Mouse (Mus musculus): ENCODE data around the gene Banp. TPM values are rescaled to one million over a fixed set of nuclear protein-coding genes. Genes with fewer than 3 reads are reported as not detected.

Gene Banp
- total RNA-seq (2021): 10 to 100 TPM; 30.4 to 35.6 TPM
- long read RNA-seq, experiment 1, full-length matches to known transcripts: 6 of 28 reads
- long read RNA-seq, experiment 1, partial matches to known transcripts: 2 of 28 reads
- long read RNA-seq, experiment 1, other reads (novel, unspliced or antisense): 20 of 28 reads
- long read RNA-seq, experiment 2, full-length matches to known transcripts: 8 of 22 reads
- long read RNA-seq, experiment 2, partial matches to known transcripts: 3 of 22 reads
- long read RNA-seq, experiment 2, other reads (novel, unspliced or antisense): 11 of 22 reads

DNA sequence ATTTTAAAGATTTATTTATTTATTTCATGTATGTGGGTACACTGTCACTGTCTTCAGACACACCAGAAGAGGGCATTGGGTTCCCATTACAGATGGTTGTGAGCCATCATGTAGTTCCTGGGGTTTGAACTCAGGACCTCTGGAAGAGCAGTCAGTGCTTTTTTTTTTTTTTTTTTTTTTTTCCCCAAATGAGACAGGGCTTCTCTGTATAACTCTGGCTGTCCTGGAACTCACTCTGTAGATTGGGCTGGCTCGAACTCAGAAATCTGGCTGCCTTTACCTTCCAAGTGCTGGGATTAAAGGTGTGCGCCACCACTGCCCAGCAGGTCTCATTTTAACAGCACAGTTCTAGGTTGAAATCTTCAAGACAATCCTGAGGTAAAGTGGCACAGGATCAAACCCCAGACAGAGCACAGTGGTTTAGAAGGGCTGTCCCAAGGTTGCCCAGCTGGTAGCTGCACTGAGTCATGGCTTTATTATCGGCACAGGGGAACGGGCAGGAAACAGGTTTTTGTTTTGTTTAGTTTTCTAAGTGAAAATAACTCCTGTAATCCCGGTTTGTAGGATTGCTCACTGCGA, at the start of gene Banp:
Banp (plus strand) TSS at position 529 of the 579 bp plus-strand sequence.
- peak in 1 of 2 experiments; percentile 40 for DNase-seq

DNA sequence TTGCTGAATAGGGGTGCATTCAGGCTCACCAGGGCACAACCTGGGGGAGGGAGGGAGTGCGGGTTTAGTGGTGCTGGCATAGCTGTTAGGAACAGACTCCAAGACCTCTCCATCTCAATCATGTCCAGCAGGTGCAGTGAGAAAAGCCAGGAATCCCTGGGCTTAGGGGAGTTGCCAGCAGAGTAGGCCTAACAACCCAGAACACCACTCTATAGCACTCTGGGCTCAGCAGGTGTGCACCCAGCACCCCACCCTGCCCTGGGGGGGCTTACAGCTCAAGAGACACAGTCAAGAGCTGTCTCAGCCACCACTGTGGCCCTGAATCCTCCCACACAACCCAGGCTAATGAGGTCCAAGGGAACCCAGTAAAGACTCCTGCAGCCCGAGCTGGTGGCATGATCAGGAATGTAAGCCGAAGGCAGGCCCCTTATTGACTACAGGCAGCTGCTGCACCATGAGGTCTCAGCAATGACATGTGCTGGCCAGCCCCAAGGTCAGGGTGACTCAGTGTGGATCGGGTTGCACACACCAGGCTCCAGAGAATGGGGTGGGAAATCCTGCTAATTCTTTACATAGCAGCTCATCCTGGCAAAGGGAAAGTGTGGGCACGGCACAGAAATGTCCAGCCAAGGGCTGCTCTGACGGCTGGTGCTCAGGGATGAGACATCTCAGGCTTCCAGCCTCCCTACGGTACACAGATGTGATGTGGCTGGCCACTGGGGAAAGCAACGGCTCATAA, 47.9 kb upstream of the Banp start:
- no peak for DNase-seq

DNA sequence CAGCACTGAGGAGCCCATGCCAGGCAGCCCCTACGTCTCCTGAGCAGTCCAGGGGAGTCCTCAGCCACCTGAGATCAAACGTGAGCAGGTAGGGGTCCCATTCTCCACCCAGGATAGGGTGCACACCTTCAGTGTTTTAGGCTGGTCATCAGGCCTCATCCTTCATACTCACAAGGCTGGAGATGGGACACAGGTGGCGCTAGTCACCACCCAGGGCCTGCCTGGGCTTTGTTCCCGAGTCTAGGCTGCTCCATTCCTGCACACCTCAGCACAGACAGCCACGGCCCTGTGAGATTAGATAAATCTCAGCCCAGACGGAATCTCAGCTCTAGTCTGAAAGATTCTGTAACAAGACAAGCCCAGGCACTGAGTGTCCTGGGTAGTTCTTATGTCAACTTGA, 45.6 kb upstream of the Banp start:
- no peak for DNase-seq

DNA sequence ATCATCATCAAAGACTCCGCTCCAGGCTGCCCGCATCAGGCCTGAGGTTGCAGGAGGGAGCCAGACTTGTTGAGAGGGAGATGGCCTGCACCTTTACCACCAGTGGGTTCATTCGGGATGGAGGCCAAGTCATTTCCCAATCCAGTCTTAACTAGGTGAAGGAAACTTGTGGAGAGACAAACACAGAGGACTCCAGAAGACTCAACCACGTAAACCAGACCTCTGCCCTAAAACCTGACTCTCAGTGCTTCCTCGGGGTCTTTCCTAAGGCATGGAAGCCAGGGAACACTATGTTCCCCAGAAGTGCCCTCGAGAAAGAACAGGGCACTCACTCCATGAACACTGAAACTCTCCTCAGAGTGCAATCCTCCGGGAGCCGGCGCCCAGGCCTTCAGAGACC, 44.6 kb upstream of the Banp start:
- no peak for DNase-seq

DNA sequence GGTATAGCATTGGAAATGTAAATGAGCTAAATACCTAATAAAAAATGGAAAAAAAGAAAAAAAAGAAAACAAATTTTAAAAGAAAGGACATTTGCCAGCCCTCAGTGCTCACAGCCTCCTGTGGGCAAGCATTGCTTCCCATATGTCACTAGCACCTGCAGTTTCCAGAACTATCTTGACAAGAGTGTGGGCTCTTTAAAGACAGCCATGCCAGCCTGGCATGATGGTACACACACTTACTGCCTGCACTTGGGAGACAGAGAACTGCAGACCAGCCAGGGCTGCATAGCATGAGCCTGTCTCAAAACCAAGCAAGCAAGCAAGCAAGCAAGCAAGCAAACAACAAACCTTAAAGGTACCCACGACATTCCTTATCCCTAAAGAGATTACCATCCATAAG, 44.1 kb upstream of the Banp start:
- DNase-seq: no peak

DNA sequence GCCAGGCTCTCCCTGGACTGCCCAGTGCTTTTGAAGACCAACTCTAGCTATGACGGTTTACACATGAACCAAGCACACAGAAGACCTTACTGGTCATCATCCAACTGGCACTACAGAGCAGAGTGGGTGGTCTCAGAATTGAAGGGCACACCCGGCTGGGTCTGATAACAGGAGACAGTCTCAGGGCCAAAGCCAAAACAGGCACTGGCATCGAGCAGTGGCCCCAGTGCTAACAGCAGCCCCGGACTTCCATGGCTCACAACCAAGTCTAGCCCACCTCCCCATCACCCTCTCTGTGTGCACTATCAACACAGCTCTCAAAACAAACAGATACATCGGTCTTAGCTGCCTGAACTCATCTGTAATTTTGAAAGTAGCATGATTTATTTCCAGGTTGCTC, 43.7 kb upstream of the Banp start:
- DNase-seq: no peak

DNA sequence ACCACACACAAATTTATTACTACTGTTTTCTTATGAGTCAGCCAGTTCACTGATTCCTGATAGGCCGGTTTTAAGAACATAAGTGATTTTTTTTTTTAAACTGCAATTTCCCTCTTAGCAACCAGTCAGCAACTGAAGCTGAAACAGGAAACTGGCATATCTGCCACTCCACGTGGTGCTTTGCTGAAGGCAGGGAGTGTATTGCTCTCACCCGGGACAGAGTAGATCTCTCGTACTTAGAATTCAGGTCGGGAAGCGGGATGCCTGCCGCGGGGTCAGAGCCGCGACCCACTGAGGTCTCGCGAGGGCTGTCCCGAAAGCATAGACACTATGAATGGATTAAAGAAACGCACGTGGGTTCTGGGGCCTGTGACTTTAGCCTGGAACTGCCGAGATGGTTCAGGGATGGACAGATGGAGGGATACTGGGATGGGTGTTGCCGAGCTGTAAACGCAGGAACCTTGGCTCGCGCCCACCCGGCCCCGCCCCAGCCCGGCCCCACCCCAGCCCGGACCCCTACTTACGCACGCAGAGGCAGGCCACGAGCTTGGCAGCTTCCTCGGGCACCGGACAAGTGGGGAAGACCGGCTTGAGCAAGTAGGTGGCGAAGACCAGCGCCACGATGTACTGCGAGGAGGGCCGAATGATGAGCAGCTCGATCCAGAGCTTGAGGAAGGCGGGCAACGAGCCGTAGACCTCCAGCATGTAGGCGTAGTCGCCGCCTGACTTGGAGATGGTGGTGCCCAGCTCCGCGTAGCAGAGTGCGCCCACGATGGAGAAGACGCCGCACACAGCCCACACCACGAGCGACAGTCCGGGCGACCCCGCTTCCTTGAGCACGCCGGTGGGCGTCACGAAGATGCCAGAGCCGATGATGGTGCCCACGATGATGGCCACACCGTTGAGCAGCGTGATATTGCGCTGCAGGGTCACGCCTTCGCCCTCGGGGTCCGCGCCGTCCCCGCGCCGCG, 42.7 kb upstream of the Banp start:
- peak in 1 of 2 experiments; percentile 31 for DNase-seq

DNA sequence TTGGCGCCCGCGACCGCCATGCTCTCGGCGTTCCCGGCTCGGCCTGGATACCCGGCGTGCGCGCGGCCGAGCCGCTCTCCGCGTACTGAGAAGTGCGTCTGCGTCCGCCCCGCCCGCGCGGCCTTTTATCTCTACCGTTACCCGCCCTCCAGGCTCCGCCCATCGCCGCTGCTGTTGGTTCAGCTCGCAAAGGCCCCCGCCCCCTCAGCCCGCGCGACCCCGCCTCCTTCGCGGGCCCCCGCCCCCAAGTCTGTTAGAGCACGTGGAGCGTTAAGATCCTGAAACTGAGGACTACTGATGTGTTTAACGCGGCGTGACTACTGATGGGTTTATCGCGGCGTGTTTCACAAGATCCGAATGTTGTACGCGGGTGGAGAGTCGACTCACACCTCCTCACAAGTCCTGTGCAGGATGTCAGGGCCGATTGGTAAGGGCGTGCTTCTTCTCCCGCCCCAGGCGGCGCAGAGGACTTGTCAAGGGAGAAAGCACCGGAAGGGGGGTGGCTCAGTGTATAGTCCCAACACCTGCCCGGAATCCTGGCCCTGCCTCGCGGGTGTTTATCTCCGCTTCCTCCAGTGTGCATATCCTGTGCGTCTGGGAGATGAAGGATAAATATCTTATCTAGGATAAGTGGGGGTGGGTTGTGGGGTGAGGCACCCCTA, 41.8 kb upstream of the Banp start, which contains the start of gene Slc7a5:
Slc7a5 (minus strand) TSS at position 108 of the 662 bp plus-strand sequence.
- peak; percentile 97 for DNase-seq

DNA sequence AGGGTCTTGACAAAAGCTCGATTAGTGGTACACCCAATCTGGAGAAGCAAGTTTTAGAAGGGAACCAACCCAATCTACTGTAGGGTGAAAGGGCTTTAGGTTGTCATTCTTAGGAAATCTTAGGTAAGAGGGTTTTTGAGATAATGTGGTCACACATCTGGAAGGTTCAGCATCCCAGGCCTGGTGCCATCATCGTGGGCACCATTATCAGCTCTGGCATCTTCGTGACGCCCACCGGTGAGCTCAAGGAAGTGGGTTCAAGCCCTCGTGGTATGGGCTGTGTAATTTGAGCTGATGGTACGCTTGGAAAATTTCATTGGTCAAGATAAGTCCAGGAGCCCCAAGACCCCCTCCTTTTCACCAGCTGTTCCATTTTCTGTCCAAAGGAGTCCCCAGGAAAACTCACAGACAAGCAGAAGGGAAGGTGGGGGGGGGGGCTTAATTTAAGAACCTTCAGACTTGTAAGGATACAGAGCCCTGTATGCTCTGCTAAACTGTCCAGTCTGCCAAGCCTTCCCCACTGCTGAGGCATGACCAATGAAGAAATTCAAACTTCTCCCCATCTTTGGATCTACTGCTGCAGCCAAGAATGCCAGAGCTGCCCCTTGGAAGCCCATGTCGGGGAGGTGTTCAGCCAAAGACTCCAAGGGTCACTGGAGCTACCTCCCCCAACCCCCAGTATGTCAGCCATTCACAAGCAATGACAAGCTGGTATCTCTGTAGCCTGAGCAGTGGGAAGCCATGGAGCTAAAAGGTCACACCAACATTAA, 41.0 kb upstream of the Banp start:
- no peak for DNase-seq

DNA sequence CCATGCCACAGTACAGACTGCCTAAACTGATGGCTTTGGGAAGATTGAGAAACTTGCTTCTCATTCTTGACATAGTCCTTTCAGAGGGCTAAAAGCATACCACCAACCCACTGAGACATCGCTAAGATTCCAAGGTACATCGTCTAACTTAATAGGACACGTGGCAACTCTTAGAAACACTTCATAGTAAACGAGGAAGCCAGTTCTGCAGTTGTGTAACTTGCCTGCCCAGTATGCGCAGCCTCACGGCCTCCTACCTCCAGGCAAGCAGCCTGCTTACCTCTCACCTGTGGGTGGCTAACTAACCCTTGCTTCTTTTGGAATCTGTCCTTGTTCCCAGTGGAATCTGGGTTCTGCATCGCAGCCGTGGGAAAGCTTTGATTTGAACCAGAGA, 40.4 kb upstream of the Banp start:
- DNase-seq: no peak

DNA sequence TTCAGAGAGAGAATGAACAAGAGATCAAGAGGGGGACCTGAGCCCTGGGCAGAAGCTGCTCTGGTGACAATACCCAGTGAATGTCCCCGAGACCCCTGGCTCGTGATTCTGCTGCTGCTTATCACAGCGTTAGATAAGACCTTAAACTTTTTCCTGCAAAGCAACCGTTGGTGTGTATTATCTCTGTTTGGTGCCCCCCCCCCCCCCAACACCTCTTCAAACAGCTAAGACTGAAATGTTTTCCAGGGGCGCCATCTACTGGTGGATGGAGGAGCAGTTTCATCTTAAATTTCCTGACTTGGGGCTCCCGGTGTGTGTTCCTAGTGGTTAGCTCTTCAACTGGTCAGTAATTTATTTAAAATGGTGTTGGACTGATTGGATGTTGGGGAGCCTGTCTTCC, 39.9 kb upstream of the Banp start:
- DNase-seq: peak; percentile 68 to 92

DNA sequence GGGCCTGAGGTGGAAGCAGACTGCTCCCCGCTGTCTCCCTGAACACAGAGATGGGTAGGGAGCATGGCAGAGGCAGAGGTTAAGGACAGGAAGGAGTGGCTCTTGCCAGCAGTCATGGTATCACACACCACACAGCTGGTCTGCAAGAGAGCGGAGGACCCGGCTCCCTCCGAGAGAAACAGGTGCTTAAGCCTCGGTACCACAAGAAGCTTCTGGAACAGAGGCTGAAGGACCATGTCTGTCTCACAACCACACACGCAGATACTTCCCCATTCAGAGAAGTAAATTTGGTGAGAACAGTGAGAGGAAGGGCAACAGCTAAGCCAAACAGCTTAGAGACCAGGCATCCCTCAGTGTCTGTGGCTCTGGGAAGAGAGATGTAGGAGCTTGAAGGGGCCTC, 38.1 kb upstream of the Banp start:
- no peak for DNase-seq

DNA sequence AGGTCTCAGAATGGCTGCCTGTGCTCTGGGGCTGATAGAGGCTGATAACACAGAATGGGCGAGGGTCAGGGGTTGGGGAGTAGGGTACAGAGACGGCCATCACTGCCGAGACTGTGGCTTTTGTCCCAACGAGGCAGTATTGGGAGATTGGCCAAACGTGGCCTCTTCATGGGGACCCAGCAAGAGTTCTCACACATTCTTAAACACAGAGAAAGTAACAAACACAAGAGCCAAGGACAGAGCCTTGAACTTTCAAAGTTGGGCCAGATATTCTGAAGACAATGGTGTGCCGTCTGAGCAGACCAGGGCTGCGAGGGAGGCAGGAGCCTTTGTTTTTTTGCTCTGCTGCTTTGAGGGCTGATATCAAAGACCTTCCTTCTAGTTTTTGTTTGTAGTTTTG, 37.6 kb upstream of the Banp start:
- no peak for DNase-seq

DNA sequence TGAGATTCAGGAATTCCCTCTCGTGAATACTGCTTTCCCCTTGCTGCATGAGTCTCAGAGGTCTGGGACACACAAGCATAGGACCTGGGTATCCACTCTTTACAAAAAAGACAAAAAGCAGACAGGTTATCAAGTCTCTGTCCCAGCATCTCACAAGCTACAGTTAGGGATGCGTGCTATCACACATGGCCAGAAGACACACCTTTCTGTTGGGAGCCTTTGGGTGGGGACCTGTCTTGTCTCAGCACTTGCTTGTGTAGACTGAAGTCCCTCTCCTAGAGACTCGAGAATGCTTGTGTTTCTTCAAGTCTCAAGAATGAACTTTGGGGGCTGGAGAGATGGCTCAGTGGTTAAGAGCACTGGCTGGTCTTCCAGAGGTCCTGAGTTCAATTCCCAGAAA, 36.7 kb upstream of the Banp start:
- no peak for DNase-seq

DNA sequence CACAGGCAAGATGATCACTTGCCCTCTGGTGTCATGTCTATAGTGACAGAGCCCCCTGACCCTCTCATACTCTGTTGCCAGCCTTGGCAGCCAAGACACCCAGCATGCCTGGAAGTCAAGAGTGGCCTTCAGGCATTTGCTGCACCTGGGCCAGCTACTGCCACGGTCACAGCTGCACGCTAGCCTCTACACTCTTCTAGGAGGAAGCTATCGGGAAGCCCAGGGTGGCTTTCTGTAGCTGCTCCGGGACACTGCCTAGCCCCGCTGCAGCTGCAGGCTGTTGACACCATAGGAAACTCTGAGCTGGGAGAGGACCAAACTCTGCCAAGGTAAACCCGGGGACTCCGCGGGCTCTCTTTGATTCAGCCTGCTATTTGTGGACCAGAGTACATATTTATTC, 36.2 kb upstream of the Banp start:
- no peak for DNase-seq

DNA sequence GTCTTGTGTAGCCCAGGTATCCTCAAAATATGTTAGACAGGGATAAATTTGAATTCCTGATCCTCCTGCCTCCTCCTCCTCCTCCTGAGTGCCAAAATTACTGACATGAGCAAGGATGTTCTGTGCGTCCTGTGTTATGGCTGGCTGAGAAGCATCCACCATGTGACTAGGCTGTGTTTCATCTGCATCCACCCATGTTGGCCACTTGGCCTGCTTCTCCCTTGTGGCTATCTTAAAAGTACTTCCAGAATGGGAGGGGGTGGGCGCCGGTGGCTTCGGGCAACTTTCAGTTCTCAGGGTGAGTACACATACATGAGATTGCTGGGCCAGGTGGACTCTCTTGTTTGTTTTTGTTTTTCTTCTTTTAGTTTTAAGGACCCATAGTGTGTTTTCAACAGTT, 30.4 kb upstream of the Banp start:
- no peak for DNase-seq

DNA sequence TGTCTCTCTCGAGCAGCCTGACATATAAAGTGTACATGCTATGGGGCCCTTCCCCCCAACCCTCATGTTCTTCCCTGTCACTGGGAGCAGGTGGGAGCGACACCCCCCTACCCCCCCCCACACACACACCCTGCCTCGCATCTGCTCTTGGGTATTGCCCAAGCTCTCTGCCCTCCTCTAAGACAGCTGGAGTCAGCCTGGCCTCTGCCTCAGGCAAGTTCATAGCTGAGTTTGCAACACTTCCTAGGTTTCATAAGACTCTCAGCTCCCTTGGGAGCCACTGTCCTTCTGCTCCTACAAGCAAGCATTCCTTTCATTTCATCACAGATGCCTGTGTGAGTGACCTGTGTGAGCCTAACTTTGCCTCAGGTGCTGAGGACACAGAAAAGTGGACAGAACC, 29.8 kb upstream of the Banp start:
- peak in 1 of 2 experiments; percentile 64 for DNase-seq

DNA sequence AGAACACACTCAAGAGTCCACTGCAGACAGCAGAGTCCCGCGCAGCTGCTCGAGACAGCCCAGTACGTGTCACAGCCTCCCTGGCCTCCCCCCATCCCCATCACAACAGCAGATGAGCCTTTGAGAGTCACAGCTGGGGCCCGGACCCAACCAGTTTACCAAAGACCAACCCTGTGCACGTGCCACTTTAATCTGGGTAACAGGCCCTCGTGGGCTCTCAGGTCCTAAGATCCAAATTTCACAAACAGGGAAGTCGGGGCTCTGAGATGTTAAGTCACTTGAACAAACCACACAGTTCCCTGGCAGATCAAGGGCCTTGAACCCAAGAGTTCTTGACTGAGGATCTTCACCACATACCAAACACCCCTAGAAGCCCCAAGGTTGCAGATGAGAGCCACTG, 28.0 kb upstream of the Banp start:
- DNase-seq: no peak

DNA sequence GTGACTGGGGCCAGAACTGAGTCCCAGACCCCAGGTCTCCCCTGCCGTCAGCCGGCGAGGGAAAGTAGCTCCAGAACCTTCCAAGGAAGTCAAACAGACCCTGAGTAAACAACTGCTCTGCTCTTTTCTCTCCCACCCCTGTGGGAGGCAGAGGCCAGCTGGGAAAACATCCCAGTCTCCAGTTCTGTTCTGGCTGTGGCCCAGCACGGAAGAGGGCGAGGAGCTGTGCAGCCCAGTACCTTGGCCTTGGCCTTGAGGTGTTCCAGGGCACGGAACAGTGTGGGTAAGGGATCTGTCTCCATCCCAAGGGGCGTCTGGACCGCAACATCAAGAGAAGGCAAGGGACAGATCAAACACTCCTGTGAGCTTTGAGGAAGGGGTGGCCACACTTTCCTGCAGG, 27.4 kb upstream of the Banp start:
- peak; percentile 73 for DNase-seq

DNA sequence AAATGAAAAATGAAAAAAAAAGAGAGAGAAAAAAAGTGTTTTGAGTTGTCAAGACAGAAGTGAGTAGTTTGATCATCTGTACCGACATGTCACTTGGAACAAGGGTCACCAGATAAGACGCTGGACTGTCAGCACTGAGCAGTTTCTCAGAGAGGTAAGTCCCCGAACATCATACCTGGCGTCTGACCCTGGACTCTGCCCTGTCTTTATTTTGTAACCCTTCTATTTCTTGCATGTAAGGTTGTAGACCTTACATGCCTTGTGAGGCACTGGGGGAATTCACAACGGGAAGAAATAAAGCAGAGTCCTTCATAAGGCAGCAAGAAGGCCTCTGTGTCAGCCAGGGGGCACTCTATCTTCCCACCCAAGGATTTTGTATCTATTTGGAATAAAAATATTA, 24.9 kb upstream of the Banp start:
- no peak for DNase-seq

DNA sequence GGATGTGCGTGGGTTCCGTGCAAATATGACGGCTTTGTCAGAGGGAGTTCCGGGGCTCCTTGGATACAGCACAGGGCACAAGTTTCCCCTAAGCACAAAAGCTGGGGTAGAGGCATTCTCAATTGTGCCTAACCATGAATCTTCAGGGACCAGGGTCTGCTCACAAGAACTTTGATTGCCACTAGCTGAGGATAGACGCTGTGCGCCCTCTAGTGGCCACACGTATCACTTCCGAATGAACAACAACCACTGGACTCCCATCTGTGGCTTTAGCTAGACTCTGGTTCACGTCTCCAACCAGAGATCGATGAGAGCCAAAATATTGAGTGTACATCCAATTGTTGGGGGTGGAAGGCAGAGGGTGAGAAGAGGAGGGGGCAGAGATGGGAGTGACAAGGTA, 23.9 kb upstream of the Banp start:
- DNase-seq: peak; percentile 79 to 88
